In genomic region chr6:113745117-113745516, GRCm38 (mm10) we compare ENCODE assay signal across 19 mouse cellular contexts. TPM values are rescaled to one million over a fixed set of nuclear protein-coding genes. Genes with fewer than 3 reads are reported as not detected.
"Had no signal": no experiment of that assay in that cellular context is flagged by ENCODE, and none has a peak within 500 bp of the region (broad histone marks: within the 10 kb centered on the region; RNA-seq: fewer than 3 reads in every experiment).

No protein-coding gene starts in this region.

- H3K9ac ChIP-seq: intestine, embryonic 15.5 days; limb, embryonic 12.5 days; limb, embryonic 15.5 days; liver, embryonic 13.5 days; lung, embryonic 15.5 days; neural tube, embryonic 12.5 days had no signal

- H3K4me2 ChIP-seq: intestine, embryonic 15.5 days; limb, embryonic 12.5 days; limb, embryonic 15.5 days; liver, embryonic 13.5 days; lung, embryonic 15.5 days; neural tube, embryonic 12.5 days had no signal

- H3K4me1 ChIP-seq: intestine, embryonic 15.5 days; limb, embryonic 12.5 days; limb, embryonic 15.5 days; neural tube, embryonic 12.5 days had no signal

- H3K4me3 ChIP-seq: intestine, embryonic 15.5 days; limb, embryonic 12.5 days; limb, embryonic 15.5 days; liver, embryonic 13.5 days; lung, embryonic 15.5 days; megakaryocyte, embryonic 14.5 days; midbrain, embryonic 10.5 days; neural tube, embryonic 12.5 days had no signal

- ATAC-seq: hindbrain, embryonic 16.5 days; intestine, embryonic 15.5 days had no signal

- H3K27ac ChIP-seq: intestine, embryonic 15.5 days; kidney, postnatal 0 days; limb, embryonic 12.5 days; limb, embryonic 15.5 days; liver, embryonic 13.5 days; lung, embryonic 15.5 days; midbrain, embryonic 10.5 days; neural tube, embryonic 12.5 days had no signal

- H3K36me3 ChIP-seq: intestine, embryonic 15.5 days; limb, embryonic 12.5 days; limb, embryonic 15.5 days; liver, embryonic 13.5 days; lung, embryonic 15.5 days; midbrain, embryonic 10.5 days; neural tube, embryonic 12.5 days had no signal

- DNase-seq: left cerebral cortex, postnatal 4 days; liver, embryonic 13.5 days; lung, adult 18-20 months; lung, postnatal 10 days; lung, postnatal 36 days; midbrain, embryonic 14.5 days; thymus, adult 18-20 months; thymus, postnatal 36 days had no signal

- H3K9me3 ChIP-seq: intestine, embryonic 15.5 days; limb, embryonic 12.5 days; limb, embryonic 15.5 days; liver, embryonic 13.5 days; lung, embryonic 15.5 days; megakaryocyte, embryonic 14.5 days; midbrain, embryonic 10.5 days; neural tube, embryonic 12.5 days had no signal

RNA-seq across cellular contexts. Expression of gene Ghrl, which starts 25.4 kb away (rescaled TPM):
- polyA plus RNA-seq: kidney, postnatal 0 days; liver, embryonic 13.5 days; lung, embryonic 15.5 days; midbrain, embryonic 10.5 days; midbrain, postnatal 0 days; neural tube, embryonic 12.5 days; spleen, adult 2 months had no signal
